9 mouse cellular contexts compared by ENCODE assay signal in the genomic region with DNA sequence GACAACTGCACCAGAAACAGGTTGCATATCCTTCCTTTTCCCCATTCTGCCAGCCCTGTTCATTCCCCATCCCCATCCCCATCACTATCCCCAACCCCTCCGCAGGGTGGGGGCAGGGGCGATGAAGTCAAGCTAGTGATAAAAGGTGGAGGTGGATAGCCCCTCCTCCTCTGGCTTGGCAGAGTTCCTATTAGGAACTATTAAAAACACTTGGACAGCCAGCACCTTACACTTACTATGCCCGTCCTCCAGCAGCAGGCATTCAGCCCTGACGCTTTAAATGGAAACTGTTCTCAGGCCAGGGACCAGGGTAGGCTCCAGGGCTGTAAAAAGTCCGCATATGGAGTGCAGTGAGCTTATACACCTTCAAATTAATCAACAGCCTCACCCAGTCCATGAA. TPM values are rescaled to one million over a fixed set of nuclear protein-coding genes. Genes with fewer than 3 reads are reported as not detected.
DNase-seq lines count a peak whose midpoint lies in the region; ATAC-seq and TF ChIP-seq lines count a peak whose summit lies in the region.
"Had no signal": no experiment of that assay in that cellular context is flagged by ENCODE, and none has a peak within 500 bp of the region (broad histone marks: within the 10 kb centered on the region; RNA-seq: fewer than 3 reads in every experiment).

No protein-coding gene starts in this region.

- no peaks in the 10 kb centered on the region for H3K9me3 ChIP-seq in intestine, embryonic 14.5 days (ENCODE audit: control insufficient read depth, low read length)
- H3K9me3 ChIP-seq in midbrain, embryonic 16.5 days (replicated peaks; ENCODE audit: control insufficient read depth, low read length, poor library complexity, severe bottlenecking) = no peaks in the 10 kb centered on the region

- no peak for ATAC-seq in intestine, embryonic 14.5 days (replicated peaks; ENCODE audit: low FRiP score, low TSS enrichment, low read depth)
- no peak for ATAC-seq in midbrain, embryonic 16.5 days
- no peak for ATAC-seq in megakaryocyte-erythroid progenitor cell, adult 5-6 weeks (replicated peaks; ENCODE audit: low FRiP score, low TSS enrichment, poor library complexity, severe bottlenecking)

- H3K9ac ChIP-seq in intestine, embryonic 14.5 days (ENCODE audit: low read length) = no peak overlapping the region
- peak overlapping the region; percentile 32; the same call in 1 of the 2 replicates for H3K9ac ChIP-seq in midbrain, embryonic 16.5 days (ENCODE audit: low read depth, low read length)

- peak overlapping the region; percentile 88 for H3K27ac ChIP-seq in gastrocnemius, adult 2 months
- H3K27ac ChIP-seq in intestine, embryonic 14.5 days (ENCODE audit: low read depth) = no peak overlapping the region
- no peak overlapping the region for H3K27ac ChIP-seq in midbrain, embryonic 16.5 days (ENCODE audit: low read length)

- H3K36me3 ChIP-seq in intestine, embryonic 14.5 days (ENCODE audit: control insufficient read depth, insufficient read depth, low read length) = no peaks in the 10 kb centered on the region
- H3K36me3 ChIP-seq in midbrain, embryonic 16.5 days (ENCODE audit: control insufficient read depth, insufficient read depth, low read length) = no peaks in the 10 kb centered on the region

- H3K4me2 ChIP-seq in intestine, embryonic 14.5 days (ENCODE audit: low read length) = peak overlapping the region; percentile 83
- peak overlapping the region; percentile 72 for H3K4me2 ChIP-seq in midbrain, embryonic 16.5 days (ENCODE audit: low read length)

- DNase-seq in gastrocnemius, adult 2 months = peak; percentile 67
- no peak for DNase-seq in gastrocnemius, postnatal 4 days (ENCODE audit: low spot score in 2 of 2)
- DNase-seq in heart, adult 11 months = peak; percentile 97
- DNase-seq in intestine, embryonic 14.5 days (ENCODE audit: low spot score) = no peak
- DNase-seq in left cerebral cortex, adult 11 months (ENCODE audit: low spot score) = no peak
- no peak for DNase-seq in thymus, postnatal 10 days (ENCODE audit: low spot score in 2 of 2)
- DNase-seq: B cell, adult 2 months had no signal

- intact Hi-C loops in gastrocnemius, adult 2 months (cut with DNase I) = loop anchor here (5.0 kb wide), 2 partner anchors 60 to 135 kb away; no protein-coding TSS in a partner anchor

- no peak for TF ChIP-seq CTCF in gastrocnemius, adult 2 months (IDR thresholded peaks at IDR 0.05)

- 13% methylated on average over 5 of the region's 5 CpGs for WGBS in intestine, embryonic 14.5 days
- 14% methylated on average over 5 of the region's 5 CpGs for WGBS in midbrain, embryonic 16.5 days

- H3K4me3 ChIP-seq in gastrocnemius, adult 2 months = peak overlapping the region; percentile 89
- peak overlapping the region; percentile 65 for H3K4me3 ChIP-seq in intestine, embryonic 14.5 days (ENCODE audit: low read depth, low read length)
- peak overlapping the region; percentile 78 for H3K4me3 ChIP-seq in midbrain, embryonic 16.5 days (ENCODE audit: low read depth, low read length)

- H3K4me1 ChIP-seq in intestine, embryonic 14.5 days (replicated peaks; ENCODE audit: control insufficient read depth, insufficient read depth, low read length) = no peaks in the 10 kb centered on the region; the same call in 1 of the 2 replicates
- H3K4me1 ChIP-seq in midbrain, embryonic 16.5 days (ENCODE audit: control insufficient read depth, insufficient read depth, low read length) = peaks cover 16% of the 10 kb centered on the region

- peaks cover 7% of the 10 kb centered on the region; the same call in 1 of the 2 replicates for H3K27me3 ChIP-seq in intestine, embryonic 14.5 days (replicated peaks; ENCODE audit: control insufficient read depth, insufficient read depth, low read length)
- no peaks in the 10 kb centered on the region for H3K27me3 ChIP-seq in midbrain, embryonic 16.5 days (ENCODE audit: control insufficient read depth, insufficient read depth, low read depth, low read length)

RNA-seq across cellular contexts. Expression of gene Tmtc1, which starts 2.3 kb away (rescaled TPM):
- total RNA-seq in gastrocnemius, adult 2 months (2021) = 10 to 100 TPM; 55.4 to 64.8 TPM
- 10 to 100 TPM; 27.4 to 30.2 TPM for total RNA-seq in gastrocnemius, postnatal 4 days (2021)
- 2.3 and 2.8 TPM in 2 replicates for polyA plus RNA-seq in intestine, embryonic 14.5 days (2014; fragmentation: Nextera tagmentation; extraction: Ambion mirVana)
- polyA plus RNA-seq in midbrain, embryonic 16.5 days (2015; fragmentation: Nextera tagmentation; extraction: Ambion mirVana) = 2.6 and 2.9 TPM in 2 replicates
- total RNA-seq in megakaryocyte-erythroid progenitor cell, adult 5-6 weeks (2014; fragmentation: Nextera tagmentation) = 1.0 TPM in 1 of 2 replicates, not detected in the other
- total RNA-seq in megakaryocyte-erythroid progenitor cell, adult 5-6 weeks (2017) = 0.14 TPM in 1 of 2 replicates, not detected in the other

Comparison
In these comparisons a context has a peak if more than half of its experiments do, and no peak if none do; other contexts are left out.
1. DNase-seq: peak in gastrocnemius, adult 2 months (single experiment) and heart, adult 11 months (single experiment); none in gastrocnemius, postnatal 4 days (0 of 2), intestine, embryonic 14.5 days (single experiment), left cerebral cortex, adult 11 months (single experiment) and thymus, postnatal 10 days (0 of 2).
2. RNA of gene Tmtc1, which starts 2.3 kb away (total RNA-seq): 55.4 to 64.8 TPM in gastrocnemius, adult 2 months and 27.4 to 30.2 TPM in gastrocnemius, postnatal 4 days; 0.14 to 1.0 TPM in megakaryocyte-erythroid progenitor cell, adult 5-6 weeks; every median in the first group is over 10 times any median in the second.
3. Peak in every context shown above with its lines, with median percentiles within 50 percentile points of each other: H3K4me3 ChIP-seq.